Mouse (Mus musculus) spleen, postnatal 14 days (tissue): ENCODE measurements around the gene Sarnp.

ENCODE experiments used
- DNase-seq, 2 experiments: peaks; one replicate each; pipeline ENCODE4 v3.0.0; 2021 to 2022; ENCODE audit warnings: low spot score in 2 of 2

Gene Sarnp

DNA sequence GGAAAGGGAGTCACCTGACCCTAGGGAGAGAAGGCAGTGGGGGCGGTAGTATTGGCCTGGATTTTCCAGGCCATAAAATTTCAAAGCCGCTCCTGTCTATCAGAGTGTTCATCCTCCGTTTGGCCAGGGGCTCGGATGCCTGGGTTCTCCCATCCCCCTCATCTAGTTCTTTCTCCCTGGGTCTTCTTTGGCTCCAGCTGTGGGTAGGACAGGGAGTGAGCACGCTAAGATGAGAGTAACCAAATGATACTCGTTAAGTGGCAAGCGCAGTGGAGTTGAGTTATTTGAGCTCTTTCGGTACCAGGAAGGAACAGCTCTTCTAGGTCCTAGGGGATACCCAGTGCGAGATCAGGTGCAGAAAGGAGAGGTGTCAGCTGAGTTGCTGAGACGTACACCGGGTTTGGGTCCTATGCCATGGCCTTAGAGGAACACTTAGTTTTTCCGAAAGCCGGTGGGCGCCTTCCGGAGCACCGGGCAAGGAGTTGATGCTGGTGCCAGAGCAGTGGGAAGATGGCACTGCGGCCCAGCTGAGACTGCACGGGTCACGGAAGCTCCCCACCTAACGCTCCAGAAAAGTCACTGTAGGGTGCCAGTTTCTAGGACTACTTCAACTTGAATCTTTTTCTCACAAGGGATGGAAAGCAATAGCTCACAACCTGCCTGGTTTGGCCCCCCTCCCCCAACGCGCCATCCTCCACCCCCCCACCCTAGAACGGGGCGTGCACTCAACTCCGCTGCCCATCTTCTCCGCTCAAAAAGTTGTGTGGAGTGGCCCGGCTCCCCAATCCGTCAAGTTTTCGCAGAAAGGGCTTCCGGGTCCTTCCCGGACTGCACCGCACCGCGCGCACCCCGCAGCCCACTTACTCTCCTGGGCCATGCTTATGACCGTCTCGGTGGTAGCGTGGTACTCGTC is 73.5 kb downstream of the Sarnp start:
- DNase-seq, result no peak

DNA sequence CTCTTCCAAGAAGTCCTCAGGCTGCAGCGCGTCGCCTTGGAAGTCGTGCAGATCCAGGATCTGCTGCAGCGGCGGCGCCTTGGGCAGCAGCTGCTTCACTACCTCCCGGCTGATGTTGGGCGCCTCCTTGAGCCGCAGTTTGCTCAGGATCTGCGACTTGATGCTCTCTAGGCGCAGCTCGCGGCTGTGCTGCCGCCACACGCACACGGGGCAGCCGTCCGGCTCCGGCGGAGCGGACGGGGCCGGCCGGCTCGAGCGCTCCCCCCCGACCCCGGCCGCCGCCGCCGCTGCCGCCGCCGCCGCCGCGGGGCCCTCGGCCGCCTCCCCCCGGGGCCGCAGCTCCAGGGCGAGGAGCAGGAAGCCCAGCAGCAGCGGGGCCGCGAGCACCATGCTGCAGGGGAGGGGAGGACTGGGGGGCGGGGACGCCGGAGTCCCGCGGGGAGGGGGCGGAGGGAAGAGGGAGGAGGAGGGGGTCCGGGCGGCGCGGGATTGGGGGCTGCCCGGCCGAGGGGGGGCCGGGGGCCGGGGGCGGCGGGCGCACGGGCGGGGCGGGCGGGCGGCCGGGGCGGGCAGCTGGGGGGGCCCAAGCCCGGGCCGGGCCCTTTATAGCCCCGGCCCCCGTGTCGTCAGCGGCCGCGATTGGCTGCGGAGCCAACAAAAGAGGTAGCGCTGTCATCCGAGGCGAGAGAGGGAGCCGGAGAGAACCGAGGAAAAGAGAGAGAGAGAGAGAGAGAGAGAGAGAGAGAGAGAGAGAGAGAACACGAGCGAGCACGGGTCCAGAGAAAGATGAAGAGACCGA is 74.4 kb downstream of the Sarnp start, which contains the start of gene Gdf11:
TSS of gene Gdf11 (minus strand) at position 423 of the 799 bp plus-strand sequence.
- DNase-seq, result no peak

DNA sequence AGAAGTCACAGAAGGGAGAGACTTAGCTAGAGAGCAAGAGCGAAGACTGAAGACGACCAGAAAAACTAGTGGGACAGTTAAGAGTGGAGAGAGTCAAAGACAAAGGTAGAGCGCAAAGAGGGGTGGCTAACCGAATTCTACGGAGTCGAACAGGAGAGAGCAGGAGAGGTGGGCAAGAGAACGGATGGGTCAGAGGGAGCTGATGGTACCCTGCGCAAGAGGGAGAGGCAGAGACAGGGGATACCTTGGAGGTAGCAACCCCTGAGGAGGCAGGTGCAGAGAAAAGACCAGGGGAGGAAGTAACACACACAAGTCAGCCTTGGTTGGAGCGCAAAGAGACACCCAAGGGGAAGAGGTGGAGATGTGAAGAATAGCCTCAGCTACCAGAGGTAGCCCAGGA is 75.1 kb downstream of the Sarnp start:
- DNase-seq, result no peak

DNA sequence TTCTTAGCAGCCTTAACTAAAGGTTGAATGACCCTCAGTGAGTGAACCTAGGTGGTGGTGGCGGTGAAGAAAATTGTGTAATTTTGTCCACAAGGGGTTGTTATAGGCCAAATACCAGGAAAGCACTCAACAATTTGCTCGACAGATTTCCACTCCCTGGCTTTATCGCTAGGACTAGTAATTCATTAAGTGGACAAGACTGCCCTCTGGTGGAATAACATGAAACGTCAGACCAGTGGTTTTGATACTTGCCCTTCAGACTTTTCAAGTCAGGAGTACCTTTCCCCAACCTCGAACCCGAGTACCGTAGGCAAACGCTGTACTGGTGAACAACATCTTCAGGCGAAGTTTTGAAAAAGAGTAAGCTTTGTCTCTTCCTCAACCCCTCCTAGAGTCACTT is 78.3 kb downstream of the Sarnp start:
- peak in 1 of 2 experiments; percentile 62 for DNase-seq

DNA sequence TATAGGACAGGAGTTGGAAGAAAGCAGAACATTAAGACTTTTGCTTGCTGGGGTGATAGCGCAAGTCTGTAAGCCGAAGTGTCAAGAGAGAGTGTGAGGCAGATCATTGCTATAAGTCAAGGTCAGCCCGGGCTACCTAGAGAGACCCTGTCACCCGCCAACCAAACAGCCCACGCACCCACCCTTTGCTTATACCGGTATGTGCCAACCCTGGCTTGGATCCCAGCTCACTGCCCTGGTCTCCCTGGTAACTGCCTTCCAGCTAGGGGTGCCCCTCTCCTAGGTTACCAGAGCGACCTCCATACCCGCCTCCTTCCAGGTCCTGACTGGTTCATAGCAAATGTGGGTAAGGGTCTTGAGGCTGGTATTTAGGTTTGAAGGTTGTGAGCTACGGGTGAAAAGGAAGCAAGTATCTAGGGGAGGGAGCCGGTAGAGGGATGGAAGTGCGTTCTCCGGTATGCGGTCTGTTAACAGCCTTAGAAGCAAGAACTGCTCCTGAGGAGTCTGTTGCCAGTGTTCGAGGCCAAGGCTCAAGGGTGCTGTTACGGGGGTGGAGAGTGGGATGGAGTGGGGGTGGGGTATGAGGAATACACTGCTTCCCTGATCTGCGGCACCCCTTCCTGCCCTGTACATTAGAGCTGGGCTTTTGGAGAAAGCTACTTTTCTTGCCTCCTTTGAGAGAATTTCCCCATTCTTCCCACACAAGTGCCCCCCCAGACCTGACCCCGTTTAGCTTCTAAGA is 79.0 kb downstream of the Sarnp start:
- no peak for DNase-seq

DNA sequence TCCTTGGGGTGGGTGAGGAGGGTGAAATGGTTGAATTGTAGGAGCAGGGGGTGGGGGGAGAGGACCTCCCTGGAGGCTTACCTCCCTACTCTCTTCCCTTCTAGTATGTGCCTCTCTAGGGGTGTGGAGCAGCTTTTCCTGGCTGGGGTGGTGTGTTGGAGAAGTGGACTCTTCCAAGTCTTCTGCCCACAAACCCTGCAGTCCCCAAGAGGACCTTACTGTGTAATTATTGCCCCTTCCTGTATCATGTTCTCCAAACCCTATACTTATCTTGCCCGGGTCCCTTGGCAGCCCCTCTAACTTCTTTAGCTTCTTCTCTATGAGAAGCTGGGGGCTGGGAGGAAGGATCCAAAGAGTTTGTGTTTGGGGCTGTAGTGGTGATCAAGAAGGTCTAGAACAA is 79.7 kb downstream of the Sarnp start:
- DNase-seq, result no peak

DNA sequence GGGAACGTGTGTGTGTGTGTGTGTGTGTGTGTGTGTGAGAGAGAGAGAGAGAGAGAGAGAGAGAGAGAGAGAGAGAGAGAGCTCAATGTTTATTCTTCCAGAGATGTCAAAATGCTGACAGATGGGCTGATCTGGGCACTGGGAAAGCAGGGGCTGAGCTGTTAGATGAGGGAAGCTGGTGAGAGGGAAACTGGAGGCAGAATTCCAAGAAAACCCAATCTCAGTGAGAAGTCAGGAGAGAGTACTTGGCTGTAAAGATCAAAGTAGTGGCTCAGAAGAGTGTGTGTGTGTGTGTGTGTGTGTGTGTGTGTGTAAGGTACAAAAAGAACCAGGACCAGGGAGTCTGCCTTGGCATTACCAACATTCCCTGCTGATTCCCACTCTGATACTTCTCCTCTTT is 80.4 kb downstream of the Sarnp start:
- no peak for DNase-seq

DNA sequence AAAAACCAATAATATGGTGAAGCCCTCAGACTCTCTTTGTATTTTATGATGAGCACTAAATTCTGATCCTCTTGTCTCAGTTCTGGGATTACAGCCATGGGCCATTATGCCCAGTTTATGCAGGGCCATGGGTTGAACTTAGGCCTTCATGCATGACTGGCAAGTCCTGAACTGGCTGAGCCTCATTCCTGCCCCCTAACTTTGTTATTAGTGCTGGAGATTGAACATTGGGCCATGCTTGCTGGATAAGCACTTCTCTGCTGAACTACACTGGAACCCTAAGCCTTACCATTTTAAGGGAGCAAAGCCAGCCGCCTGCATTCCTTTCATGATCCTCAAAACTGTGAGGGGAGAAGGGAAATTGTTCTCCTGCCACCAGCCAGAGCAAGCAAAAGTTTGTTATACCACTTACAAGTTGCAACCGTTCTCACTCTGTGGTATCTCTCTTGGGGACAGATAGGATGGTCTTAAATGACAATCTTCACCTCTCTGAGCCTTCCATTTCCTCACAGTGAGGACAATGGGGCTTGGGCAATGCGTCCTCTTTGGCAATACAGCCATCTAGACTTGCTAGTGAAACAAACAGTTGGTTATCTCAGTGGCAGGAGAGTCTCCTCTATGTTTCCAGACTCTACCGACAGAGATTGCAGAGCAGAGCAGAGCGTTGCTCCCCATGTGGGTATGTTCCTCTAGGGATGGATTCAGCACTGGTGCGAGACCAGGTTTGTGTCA is 82.8 kb downstream of the Sarnp start:
- no peak for DNase-seq

DNA sequence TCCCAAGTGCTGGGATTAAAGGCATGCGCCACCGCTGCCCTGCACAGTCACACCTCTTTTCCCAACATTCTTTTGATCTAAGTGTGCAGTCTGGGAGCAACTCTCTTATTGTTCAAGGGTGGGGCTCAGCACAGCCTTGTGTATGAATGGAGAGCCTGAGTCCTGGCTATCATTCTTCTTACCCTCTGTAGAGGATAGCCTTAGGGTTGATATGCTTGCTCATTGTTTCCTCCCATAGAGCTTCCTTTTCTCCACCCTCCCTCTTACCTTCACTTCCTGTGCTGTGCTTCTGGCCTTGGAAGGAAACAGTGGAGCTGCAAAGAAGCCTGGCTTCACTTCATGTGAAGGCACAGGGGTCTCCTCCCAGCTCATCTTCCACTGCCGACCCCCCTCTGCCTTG is 83.6 kb downstream of the Sarnp start, which contains the start of gene Cd63:
TSS of gene Cd63 (plus strand) at position 292 of the 400 bp plus-strand sequence.
- DNase-seq, result no peak

DNA sequence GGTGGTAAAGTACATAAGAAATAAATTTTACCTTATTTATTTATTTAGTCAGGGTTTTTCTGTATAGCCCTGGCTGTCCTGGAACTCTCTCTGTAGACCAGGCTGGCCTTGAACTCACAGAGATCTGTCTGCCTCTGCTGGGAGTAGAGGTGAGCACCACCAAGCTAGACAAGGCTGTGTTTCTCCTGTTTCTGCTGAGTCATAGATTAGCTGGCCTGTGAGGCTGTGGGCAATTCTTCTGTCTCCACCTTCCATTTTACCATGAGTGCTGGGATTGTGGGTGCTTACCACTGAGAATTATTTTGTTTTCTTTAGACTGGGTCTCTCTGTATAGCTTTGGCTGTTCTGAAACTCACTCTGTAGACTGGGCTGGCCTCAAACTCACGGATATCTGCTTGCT is 84.3 kb downstream of the Sarnp start:
- no peak for DNase-seq

DNA sequence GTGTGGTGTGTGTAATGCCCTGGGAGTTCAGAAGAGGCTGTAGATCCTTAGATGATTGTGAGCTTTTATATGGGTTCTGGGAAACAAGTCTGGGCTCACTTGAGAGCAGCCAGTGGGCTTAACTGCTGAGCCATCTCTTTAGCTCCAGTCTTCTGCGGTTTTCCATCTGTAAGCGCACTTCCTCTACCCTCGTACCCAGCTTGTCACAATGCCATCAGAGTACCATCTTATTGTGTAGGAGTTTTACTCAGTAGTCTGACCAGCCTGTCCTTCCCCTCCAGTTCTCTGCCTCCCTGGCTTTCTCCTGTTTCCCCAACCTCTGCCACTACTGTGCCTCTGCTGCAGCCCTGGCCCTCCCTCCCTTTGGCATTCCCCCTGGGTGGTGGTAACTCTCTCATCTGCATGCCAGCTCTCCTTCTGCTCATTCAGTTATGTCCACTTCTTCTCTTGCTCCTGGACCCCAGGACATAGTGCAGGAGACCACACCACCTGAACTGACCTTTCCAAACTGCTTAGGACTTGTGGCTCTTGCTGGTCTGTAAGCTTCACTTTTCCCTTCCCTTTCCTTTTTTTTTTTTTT is 85.4 kb downstream of the Sarnp start:
- no peak for DNase-seq

DNA sequence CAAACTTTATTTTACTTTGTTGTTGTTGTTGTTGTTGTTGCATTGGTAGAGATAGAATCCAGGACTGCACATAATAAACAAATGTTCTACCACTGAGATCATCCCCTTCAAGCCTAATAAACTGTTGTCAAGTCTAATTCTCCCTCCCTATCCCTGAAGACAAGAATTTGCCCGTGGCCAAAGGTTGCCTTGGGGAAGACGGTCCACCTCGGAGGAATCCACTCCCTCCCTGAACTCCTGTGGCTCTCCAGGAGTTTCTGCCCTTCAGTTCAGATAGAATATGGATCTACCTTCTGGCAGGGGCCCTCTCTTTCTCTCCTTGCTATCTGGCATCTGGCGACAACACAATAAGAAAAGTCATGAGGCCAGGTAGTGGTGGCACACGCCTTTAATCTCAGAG is 87.7 kb downstream of the Sarnp start:
- no peak for DNase-seq

DNA sequence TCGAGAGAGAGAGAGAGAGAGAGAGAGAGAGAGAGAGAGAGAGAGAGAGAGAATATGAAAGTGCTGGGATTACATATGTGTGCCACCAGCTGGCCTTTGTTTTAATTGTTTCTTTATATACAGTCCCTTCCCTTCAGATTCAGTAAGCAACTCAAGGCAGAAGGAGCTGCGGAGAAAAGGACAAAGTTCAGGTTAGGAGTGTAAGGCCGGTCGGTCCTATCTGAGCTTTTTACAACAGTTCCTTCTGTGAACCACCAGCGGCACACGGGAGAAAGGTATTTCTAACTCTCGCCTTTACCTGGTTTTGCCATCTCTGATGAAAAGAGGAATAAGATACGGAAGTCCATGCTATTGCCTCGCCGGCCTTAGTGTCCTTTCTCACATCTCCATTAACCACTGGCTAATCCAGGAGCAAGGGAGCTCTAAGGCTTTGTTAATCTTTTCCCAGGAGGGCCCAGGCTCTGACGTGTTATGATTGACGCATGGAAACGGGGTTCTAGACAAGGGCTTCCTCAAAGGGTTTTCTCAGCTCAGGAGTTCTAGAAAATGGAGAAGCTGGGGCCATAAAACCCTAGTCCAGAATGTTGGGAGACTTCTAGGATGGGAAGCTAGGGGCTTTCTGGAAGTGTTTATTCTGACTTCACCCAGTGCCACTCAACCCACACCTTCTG is 91.8 kb downstream of the Sarnp start:
- no peak for DNase-seq

DNA sequence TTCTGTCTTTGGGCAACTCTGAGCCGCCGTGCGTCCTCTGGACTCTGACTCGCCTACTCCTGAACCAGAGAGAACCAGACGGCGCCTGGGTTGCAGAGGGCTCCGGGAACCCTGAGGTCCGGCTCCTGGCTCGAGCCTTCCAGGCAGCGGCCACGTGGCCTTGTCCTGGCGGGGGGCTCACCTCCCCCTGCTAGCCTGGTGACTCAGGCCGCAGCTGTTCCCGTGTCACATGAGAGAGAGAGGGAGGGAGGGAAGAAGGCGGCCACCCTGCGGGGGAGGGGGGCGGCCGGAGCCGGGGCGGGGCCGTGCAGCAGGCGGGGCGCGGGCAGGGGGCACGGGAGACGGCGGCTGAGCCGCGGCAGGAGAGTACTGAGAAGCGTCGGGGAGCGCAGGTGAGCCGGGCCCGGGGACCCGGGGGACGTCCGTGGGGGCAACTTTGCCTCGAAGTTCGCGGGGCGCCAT is 92.5 kb downstream of the Sarnp start:
- no peak for DNase-seq

DNA sequence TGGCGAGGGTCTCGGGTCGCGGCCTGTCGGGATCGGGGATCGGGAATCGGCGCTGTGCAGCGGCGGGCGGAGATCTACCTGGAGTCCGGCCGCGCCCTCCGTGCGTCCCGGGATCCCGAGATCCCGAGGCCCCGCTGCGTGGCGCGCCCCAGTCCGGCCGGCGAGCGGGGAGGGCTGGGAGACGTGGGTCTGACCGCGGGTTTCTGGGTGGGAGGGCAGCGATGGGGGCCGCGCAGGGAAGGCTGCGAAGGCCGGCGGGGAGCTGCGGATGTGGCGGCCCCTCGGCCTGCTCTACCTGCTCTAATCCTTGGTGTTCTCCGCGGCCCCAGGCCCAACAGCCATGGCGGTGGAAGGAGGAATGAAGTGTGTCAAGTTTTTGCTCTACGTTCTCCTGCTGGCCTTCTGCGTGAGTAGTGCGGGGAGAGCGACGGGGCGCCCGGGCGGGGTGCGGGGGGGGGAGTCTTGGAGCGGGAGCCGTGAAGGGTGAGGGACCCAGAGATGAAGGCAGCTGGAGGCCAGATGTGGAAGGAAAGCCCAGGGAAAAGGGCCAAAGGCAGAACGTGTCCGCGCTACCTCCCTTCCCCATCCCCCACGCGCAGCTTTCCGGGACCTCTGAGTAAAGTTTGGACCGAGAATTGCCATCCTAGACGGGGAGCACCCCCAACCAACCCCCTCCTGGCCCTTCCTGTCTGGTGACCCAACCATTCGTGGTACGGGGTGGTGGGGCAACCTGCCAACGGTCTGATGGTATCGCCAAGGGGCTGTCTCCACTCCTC is 93.1 kb downstream of the Sarnp start:
- DNase-seq, result no peak

DNA sequence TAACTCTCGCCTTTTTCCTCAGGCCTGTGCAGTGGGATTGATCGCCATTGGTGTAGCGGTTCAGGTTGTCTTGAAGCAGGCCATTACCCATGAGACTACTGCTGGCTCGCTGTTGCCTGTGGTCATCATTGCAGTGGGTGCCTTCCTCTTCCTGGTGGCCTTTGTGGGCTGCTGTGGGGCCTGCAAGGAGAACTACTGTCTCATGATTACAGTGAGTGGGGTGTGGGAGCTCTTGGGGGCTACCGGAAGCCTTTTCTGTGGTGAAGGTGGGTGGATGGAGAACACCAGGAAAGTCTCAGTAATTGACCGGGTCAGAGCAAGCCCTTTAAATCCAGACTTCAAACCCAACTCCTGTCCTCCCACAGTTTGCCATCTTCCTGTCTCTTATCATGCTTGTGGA is 94.3 kb downstream of the Sarnp start:
- no peak for DNase-seq

DNA sequence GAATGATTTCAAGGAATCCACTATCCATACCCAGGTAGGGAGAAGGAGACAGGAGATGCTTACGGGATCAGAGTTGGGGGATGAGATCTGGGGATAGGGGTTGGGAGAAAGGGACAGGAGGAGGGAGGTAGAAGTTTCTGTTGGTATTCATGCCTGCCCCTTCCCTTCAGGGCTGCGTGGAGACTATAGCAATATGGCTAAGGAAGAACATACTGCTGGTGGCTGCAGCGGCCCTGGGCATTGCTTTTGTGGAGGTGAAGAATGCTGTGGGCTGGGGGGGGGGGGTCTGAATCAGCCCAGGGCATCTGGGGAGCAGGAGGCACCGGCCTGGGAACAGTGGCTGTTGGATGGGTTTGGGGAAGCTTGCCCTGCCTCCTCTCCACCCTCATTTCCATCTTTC is 95.1 kb downstream of the Sarnp start:
- no peak for DNase-seq

DNA sequence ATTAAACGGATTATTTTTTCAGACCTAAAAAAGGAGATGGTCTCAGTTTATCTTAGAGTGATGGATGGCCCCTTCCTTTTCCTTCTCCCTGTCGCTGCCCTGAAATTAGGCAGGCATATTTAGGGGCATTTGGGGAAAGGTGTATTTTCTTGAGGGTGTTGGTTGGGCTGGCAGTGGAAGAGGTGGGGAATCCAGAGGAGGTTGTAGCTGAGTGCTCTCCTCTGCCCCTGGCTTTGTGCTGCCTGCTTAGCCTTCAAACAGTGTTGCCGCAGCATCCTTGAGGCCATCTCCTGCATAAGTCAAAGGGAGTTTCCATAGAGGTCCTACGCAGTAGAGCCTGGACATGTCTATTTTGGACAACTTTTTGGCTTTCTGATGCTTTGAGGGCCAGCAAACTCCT is 95.7 kb downstream of the Sarnp start:
- no peak for DNase-seq

DNA sequence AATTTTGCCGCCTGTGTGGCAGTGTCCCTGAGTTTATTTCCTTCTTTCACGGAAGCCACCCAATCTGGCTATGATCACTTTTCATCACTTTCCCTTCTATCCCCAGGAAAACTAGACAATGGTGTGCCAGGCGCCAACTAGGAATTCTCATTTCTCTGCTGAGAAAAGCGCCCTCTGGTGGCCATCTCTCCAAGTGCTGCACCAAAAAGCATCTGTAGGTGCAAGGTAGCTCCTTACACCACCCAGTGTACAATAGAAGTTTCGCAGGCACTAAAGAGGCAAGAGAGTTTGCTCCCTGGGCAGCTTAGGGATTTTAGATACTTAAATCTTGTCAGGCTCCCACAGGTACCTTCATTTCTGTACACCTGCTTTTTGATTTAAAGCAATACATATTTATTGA is 96.1 kb downstream of the Sarnp start:
- peak; percentile 56 to 78 for DNase-seq

DNA sequence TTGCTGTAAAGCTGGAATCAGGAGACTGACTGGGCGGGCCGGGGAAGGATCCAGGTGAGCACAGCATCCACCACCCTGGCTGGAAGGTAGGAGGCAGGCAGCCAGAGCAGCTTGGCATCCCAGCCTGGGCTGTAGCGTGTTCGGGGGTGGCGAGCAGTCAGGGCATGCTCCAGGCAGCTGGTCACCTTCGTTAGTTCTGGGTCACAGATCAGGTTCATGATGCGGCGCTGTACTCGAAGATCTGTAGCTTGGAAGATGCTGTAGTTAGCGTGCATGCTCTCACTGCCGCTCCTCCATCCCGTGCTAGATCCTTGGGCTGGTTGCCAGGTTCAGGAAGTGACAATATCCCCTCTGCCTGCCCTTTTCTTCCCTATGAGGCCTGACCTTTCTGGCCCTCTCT is 96.6 kb downstream of the Sarnp start:
- no peak for DNase-seq
